Mouse (Mus musculus) cerebellum, adult (tissue): ENCODE measurements around the gene Gm49425.
"Not testable (repeated sequence)": the region's sequence is repeated elsewhere in the genome, so short reads cannot be mapped to it uniquely, and the experiment has no call there.

Source experiments
- ATAC-seq: cut with Nextera tagmentation; 2 replicates; pipeline ENCODE4 v1.9.2; 2017; ENCODE audit warnings: mild to moderate bottlenecking, moderate library complexity, mixed read lengths; ENCODE audit not compliant: insufficient number of reproducible peaks, low FRiP score, low TSS enrichment

The Gm49425 gene

DNA sequence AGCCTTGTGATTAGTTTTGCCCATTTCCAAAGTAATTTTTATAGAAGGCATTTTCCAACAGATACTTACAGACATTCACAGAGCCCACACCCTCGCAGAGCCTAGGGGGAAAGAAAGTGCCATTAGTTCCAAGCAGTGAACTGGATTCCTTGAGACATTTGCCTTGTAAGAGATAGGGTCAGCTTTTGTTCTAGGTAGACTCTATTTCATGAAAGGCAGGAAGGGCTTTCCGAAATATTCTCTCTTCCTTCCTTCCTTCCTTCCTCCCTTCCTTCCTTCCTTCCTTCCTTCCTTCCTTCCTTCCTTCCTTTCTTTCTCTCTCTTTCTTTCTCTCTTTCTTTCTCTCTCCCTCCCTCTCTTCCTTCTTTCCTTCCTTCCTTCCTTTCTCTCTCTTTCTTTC is at the start of gene Gm49425:
Gene Gm49425, minus strand, starts transcription at position 101 of the 400 bp plus-strand sequence.
- ATAC-seq = not testable (repeated sequence)

DNA sequence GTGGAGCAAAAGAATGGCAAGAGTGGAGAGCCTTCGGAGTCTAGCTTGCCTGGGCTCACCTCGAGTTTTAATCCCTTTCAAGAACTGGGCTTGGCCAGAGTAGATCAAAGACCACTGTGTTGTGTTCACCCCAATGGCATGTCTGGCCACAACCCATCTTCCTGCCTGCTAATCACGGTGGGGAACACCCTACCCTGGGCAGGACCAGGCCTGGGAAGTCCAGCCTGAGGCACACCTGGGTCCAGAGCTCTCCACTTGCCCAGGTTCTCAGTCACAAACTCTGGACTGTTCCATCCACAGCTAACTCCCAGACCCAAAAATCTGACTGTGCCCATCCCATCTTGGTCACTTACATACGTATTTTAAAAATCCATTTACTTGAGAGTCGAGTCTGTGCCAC is 45.8 kb upstream of the Gm49425 start, which contains the start of gene Krt90:
Gene Krt90, minus strand, starts transcription at position 101 of the 400 bp plus-strand sequence.
- no peak for ATAC-seq

DNA sequence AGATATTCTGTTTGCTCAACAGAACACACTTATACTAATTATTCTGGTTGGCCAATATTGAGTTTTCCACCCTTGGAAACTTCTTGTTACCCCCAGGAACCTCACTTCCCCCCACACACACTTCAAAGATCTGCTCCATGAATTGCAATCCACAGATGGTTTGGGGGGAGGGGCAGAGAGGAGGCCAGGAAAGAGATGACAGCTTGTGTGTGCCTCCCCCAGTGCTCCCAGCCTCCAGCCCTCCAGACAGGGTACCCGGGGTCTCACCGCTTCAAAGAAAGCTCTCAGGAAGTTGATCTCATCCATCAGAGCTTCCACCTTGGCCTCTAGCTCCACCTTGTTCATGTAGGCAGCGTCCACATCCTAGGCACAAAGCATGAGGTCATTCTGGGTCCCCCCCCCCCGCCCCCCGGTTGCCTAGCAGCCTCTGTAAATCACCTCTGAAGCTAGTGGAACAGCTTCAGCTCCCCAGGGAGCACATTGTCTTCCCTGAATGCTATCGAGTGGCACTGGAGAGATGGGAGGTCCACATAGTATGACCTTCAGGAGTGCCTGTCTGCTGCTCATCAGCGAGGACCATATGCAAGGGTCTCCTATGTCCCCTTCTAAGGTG is 41.1 kb upstream of the Gm49425 start:
- ATAC-seq = no peak

DNA sequence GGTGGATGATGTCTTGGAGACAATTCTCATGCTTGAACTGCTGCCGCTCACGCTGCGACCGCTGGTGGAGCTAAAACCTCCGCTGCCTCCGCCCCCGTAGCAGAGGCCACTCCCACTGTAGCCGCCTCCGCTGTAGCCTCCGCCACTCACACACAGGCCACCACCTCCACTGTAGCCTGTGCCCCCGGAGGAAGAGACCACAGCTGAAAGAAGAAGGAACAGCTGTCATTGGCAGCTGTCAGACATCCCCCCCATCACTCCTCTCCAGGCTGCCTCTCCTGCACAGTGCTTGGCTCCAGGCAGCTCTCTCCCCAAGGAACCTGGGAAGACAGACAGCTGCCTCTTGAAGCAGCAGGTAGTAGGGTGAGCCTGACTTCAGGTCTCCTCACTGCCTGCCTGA is 36.1 kb upstream of the Gm49425 start:
- no peak for ATAC-seq

DNA sequence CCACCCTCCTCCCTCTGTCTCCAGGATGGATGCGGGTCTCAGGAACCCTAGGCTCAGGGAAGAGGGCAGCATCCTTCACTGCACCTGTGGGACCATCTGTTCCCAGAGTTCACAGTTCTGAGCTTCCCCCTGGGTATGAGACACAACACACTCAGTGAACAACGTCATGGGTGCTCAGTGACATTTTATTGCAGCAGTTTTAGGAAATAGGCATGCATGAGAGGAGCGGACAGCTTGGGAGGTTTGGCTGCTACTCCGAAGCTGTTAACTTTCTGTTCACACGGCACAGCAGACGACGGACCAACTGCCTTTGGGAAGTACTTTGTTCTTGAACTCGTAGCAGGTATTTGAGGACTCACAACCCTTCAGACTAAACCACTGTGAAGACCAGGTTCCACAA is 35.1 kb upstream of the Gm49425 start:
- no peak for ATAC-seq

DNA sequence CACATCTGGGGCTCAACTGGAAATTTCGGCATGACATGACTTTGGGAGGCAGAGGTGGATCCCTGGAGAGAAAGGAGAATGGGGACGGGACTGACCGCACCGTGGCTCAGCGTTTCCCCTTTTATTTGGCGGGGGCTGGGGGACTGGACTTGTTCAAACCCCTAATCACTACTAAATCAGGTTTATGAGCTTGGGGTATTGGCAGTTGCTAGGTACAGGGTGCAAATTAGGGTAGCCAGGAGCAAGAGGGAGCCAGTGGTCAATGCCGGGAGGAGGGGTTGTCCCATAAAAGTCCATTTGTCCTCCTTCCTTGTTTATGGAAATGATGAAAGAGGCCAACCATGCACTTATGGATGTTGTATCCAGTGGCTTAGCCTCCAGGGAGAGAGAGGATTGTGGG is 33.5 kb upstream of the Gm49425 start, which contains the start of gene Krt82:
Gene Krt82, minus strand, starts transcription at position 101 of the 400 bp plus-strand sequence.
- no peak for ATAC-seq

DNA sequence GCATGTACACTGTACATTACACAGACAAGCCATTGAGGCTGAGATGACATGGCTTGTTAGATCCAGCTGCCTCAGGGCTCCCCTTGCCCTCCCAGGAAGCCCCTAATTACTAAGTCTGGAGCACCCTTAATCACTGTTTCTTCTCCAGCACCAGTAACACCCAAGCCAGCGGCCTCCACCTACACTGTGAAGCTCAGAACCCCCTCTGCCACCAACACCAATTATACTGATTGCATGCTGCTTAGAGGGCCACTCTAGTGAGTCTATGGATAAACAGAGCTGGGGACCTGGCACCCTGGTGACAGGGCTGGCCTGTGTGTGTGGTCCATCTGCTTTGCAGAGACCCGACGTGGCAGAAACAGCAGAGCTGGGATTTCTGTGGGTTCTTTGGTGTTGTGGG is 27.4 kb upstream of the Gm49425 start:
- ATAC-seq = no peak

DNA sequence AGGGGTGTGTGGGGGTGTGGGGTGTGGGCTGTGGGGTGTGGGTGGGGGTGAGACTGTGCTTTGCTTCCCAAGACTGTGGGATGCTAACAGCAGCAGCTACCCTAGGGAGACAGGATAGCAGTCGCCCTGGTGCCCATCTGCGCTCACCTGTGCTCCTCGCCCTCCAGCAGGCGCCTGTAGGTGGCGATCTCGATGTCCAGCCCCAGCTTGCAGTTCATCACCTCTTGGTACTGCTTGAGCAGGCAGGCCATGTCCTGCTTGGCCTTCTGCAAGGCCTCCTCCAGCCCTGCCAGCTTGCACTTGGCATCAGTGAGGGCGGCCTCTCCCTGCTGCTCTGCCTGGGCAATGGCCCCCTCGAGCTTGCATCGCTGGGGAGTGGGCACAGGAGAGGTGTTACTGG is 25.5 kb upstream of the Gm49425 start:
- no peak for ATAC-seq

DNA sequence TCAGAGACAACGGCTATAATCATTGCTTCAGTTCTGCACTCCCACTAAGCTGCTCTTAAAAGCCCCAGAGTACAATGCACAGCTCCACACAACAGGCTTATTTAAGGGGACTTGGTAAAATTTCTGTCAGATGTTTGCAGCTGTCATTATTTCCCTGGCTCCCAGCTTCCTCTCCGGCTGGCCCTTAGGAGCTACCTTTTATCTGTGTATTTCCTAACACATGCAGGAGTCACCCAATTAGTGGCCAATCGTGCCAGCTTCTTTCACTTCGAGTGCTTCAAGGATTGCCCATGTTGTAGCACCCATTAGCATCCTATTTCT is 21.5 kb upstream of the Gm49425 start:
- ATAC-seq = no peak

DNA sequence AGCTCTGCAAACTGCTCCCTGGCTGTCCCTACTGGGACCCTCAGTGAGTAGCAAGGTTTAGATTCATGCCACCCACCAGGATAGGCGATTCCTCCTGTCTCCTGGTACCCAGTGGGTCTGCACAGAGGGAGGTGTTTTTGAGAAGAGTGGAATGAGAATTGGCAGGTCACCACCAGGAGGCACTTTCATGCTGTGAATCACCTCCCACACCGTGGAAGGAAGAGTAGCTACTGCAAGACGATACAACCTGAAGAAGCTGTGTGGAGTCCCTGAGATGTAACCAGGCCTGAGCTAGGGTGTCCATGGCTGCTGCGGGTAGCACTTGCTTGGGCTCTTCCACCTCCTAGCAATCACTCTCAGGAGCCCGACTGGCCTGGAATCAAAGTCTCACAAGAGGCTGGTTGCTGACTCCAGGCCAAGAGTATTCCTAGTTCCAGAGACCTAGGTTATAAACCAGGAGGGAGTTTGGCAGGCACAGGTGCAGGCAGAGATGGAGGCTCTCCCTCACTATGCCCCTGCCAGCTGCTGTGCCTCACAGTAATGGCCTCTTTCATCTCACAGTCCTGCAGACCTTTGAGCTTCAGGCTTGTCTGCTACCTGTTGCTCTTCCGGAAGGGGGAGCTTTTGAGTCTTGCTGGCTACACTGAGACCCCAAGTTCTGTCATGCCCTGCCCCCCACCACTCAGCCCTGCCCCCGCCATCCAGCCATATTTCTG is 21.0 kb upstream of the Gm49425 start:
- no peak for ATAC-seq

DNA sequence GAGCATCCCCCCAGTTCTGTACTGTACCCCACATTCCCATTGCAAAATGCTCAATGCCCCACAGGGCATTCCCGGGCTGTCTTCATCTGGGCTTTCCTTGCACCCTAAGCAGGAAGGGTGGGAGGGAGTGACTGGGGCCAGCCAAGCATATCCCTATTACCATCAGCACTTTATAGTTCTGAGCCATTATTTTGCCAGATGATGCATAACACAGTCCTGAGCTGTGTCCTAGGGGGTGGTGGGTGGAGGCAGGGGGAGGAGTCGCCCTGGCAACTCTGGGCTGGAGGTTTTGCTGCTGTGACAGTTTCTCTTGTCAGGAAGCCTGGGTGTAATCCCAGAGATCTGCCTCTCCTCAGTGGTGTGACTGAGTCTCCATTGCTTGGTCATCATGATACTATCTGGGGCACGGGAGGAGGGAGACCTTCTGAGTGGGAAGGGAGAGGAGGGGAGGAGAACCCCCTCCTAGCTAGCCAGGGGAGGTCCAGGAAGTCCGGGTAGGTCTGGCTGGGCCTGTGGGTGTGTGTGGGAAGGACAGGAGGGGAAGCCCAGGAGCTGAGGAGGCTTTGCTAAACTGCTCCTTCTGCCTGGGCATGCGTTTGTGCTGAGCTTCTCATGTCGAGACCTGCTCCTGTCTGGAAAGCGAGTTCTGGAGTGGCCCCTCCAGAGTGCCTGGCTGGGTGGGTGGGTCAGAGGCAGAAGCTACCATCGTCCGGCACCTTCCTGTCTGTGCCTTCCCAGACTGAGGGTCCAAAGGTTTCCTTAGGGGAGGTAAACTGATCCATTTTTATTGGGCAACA is 19.2 kb upstream of the Gm49425 start:
- no peak for ATAC-seq

DNA sequence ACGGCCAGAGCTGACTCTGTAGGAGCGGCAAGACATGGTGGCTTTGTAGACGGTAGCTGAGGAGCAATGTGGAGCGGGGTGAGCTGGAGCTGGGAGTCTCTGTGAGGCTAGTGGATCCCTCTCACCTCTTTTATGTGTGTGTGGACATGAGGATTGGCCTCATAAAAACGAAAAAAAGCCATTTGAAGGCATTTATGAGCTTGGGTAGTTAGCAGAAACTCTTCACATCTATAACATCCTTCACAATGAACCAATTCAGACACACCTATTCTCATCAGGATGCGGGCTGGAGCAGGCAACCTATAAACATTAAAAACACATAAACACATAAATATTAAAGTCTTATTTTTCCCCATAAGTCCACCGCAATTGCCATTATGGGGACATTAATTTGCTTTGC is 15.7 kb upstream of the Gm49425 start, which contains the start of gene Krt84:
Gene Krt84, minus strand, starts transcription at position 101 of the 400 bp plus-strand sequence.
- ATAC-seq = no peak

DNA sequence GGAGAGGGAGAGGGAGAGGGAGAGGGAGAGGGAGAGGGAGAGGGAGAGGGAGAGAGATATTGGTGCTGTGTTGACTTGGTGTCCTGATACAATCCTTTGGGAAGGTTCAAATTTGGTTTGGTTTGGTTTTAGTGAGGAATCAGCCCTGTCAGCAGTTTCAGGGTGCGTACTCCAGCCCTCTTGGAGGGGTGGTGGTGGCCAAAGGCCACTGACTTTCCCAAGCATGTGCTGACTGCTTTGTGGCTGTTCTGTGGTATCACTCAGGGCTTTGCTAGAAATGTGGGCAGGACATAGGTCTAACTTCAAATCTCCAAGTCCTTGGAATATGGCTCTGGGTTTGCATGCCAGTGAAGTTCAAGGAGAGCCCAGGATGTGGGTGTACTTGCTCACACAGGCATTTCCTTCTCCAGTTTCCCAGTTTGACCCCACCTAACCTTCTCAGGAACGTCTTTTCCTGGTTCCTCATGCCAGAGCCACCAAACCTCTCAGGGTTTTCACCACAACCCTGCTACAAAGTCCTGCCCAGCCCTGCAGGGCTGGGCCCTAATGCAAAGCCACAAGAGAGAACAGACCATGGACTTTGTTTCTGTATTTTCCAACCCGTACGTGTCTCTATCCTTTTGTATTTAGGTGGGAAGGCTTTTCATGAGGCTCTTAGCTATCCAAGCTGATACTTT is 5.6 kb upstream of the Gm49425 start:
- no peak for ATAC-seq

DNA sequence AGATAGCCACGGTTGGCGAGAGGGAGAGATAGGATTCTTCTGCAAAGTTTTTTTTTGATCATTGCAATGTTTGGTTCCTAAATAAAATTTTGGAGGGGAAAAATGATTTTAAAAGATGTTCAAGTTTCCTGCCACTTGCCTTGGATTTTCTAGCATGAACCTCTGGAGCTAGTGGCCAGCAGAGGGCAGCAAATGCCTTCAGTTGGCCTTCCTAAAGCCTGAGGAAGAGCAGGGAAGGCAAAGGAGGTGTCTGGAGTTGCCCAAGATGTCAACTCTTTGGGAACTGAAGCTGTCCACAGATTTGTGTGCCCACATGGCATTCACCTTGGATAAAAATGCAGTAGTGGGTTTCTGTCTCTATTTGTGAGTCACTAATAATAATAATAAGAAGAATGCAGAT is 2.7 kb upstream of the Gm49425 start:
- ATAC-seq = no peak

DNA sequence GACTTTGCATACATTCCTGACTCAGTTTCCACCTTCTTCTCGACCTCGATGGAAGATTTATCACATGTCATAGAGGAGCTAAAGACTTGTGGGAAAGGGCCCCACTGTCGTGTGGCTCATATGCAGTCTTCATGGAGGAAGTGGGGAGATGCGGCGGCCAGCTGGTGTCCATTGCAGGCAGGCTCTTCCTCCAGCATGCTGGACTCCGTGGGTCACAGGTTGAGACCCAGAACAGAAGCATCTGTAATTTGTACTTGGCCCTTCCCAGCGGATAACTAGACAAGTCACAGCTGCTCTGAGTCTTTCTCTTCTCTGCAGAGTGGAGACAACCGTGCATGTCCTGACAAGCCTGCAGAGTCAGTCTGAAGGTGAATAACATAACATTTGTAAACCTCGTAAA is 8.8 kb downstream of the Gm49425 start:
- no peak for ATAC-seq

DNA sequence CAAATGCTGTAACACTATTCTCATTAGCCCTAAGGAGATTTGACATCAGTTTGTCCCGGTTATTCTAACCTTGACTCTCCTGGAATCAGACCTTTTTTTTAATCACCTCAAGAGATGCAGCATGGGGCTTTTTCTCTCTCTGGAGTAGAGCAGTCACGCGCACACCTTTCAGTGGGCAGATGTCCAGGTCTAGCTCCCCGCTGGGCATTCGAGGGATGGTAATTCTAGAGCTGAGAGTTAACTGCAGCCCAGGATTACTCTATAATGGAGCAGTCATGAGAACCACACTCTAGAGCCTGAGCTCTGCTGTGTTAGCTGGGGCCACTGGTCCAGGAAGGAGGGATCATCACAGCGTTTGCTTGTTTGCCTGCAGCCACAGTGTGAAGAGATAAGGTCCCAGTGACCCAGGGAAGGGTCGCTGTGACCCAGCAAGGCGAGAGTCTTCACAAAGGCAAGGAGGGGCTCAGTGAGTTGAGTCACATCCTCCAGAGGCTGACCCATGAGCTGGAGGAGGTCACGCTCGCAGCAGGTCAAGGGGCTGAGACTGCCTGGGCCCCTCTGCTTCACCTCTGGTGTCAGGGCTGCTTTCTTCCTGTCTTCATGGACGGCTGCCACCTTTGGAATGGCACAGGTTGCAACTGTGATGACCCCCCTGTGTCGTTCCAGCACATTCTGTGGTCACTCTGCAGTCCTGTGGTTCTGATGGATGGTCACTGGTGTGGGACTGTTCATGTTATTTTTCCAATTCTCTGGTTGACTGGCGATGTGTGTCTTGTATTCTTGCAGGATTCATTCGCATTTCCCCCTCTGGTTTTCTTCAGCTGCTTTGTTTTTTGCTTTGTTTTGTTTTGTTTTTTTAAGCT is 9.9 kb downstream of the Gm49425 start:
- no peak for ATAC-seq

DNA sequence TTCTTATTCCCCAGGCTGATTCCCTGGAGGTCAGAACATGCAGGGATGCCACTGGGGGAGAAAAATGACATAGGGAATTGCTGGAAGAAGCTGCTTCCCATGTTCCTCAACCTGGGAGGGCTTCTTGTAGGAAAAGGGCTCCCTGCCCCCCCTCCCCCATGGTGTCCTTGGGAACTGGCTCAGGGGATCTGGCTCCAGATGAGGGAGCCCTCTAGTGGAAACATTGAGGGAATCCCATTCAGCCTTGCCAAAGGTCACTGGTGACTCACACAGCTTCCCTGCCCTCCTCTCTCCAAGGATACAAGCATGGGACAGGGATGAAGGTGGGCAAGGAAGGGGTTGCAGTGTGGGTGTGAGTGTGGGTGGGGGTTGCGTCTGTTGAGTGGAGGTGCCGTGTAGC is 19.9 kb downstream of the Gm49425 start:
- ATAC-seq = no peak

DNA sequence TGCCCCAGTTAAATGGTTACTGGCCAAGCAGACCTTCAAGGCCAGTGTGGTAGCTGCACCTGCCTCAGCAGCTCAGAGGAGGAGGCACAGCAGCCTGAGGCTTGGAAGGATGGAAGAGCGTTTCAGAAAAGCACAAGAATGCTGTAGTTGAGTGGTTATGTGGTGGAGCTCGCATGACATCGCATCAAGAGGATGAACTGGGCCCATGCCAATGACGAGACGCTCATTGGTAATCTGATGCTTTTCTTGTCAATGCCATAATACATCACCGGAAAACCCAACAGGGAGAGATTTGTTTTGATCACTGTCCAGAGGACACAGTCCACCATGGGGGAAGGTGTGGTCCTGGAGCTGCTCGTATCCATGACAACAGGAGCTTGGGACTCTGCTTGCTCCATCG is 21.8 kb downstream of the Gm49425 start:
- no peak for ATAC-seq

DNA sequence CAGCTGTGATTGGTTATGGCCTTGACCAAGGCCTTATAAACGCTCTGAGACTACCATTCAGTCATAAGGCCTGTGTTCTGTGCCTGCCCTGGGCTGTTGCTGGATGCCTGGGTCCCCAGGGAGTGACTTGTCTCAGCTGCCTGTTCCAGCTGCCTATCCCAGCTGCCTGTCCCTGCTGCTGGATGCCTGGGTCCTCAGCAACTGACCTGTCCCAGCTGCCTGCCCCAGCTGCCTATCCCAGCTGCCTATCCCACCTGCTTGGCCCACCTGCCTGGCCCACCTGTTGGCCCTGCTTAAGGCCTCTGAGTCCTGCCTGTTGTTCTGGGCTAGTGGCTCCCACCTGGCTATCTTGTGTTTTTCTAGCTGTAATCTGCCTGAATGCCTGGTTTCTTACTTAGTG is 22.9 kb downstream of the Gm49425 start:
- ATAC-seq = no peak

DNA sequence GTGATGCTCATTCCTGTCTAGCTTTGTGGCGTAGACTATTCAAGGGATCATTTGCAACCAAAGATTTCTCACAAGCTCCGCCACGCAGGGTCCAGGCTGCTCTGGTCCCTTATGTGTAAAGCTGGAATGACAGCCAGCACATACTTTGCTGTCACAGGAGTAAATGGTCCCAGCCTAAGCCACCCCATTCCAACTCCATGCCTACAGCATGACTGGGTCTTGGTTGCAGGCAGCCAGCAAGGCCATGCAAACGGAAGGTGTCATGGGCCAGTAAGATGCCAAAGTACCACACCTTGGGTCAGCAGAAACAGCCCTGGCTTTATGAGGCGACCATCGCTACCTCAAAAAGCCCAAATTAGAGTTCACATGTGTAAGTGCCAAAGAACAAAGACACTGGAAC is 23.3 kb downstream of the Gm49425 start:
- no peak for ATAC-seq
